8 mouse cellular contexts compared by ENCODE assay signal in the genomic region with DNA sequence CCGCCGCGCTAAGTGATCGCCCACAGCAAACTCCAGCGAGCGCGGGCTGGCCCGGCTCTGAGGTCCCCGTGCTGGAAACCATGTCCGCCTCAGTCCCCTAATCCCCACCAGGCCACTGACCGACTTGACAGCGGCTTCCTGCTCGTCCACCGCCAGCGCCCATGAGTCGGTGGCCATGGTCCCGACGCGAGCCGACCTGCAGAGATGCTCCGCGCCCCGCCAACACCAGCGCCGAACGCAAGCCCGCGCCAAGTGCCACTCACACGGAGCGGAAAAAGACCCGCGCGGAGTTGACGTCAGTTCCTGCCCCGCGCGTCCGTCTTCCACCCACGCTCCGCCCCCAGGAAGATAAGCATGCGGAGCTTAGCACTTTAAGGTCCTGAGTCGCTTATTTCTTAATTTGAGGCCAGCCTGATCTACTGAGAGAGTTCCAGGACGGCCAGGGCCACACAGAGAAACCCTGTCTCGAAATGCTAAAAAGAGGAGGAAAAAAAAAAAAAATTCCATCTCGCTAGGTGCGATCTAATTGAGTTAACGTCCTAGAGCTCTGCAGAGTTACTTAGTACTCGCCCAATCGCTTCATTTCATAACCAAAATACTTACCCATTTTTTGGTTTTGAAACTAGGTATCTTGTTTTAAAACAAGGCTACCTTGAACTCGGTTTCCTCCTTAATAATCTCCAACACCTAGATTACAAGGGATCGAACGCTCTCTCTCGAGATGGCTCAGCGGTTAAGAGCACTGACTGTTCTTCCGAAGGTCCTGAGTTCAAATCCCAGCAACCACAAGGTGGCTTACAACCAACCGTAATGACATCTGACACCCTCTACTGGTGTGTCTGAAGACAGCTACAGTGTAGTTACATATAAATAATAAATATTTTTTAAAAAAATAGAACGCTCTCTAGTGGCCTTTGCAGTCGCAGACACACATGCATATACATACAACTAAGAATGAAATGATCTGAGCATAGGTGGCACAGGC. TPM values are rescaled to one million over a fixed set of nuclear protein-coding genes. Genes with fewer than 3 reads are reported as not detected.
DNase-seq lines count a peak whose midpoint lies in the region; ATAC-seq and TF ChIP-seq lines count a peak whose summit lies in the region.

A gene (minus strand): TSS at position 254 of the 985 bp plus-strand sequence.

- peak; percentile 95 to 98 for ATAC-seq in hematopoietic stem cell, adult 5-6 weeks (replicated peaks in 1 of 2; ENCODE audit: insufficient read depth in 1 of 2, low FRiP score in 2 of 2, low TSS enrichment in 1 of 2, low read depth in 1 of 2, poor library complexity in 2 of 2, severe bottlenecking in 2 of 2)
- peak; percentile 97 for ATAC-seq in lung, embryonic 16.5 days (ENCODE audit: low read depth)

- H3K4me2 ChIP-seq in lung, embryonic 16.5 days (ENCODE audit: low read depth, low read length), result peak within 1 kb of the TSS; percentile 68

- peaks cover 0 to 5% of the 10 kb centered on the region in 2 experiments; a peak in 2 of 4 replicates for H3K4me1 ChIP-seq in MEL (ENCODE audit: control insufficient read depth in 1 of 2, insufficient read depth in 2 of 2, low read length in 2 of 2)
- H3K4me1 ChIP-seq in cerebellum, adult 2 months (ENCODE audit: control insufficient read depth, insufficient read depth, low read length), result no peaks in the 10 kb centered on the region
- H3K4me1 ChIP-seq in lung, embryonic 16.5 days (replicated peaks; ENCODE audit: control insufficient read depth, insufficient read depth, low read length), result peaks cover 11% of the 10 kb centered on the region

- TF ChIP-seq CTCF in MEL (IDR thresholded peaks at IDR 0.05 in 2 of 3, conservative IDR thresholded peaks at IDR 0.05 in 1 of 3; ENCODE audit: control insufficient read depth in 1 of 3, insufficient read depth in 1 of 3, low read depth in 2 of 3, low read length in 3 of 3, poor library complexity in 1 of 3, severe bottlenecking in 1 of 3), result peak in 2 of 3 experiments; percentile 27 to 63; a peak in 4 of 6 replicates
- TF ChIP-seq CTCF in cerebellum, adult 2 months (IDR thresholded peaks at IDR 0.05; ENCODE audit: borderline replicate concordance, insufficient read depth, low read depth, low read length), result no peak

- H3K27ac ChIP-seq in MEL (ENCODE audit: control insufficient read depth, low read depth, low read length), result peak within 1 kb of the TSS; percentile 99
- peak within 1 kb of the TSS; percentile 60 for H3K27ac ChIP-seq in cerebellum, adult 2 months (ENCODE audit: insufficient read depth, low read length)
- peak within 1 kb of the TSS; percentile 81 for H3K27ac ChIP-seq in lung, embryonic 16.5 days (ENCODE audit: low read length)

- H3K4me3 ChIP-seq in MEL (ENCODE audit: control insufficient read depth in 1 of 2, insufficient read depth in 1 of 2, low read depth in 2 of 2, low read length in 2 of 2), result peak within 1 kb of the TSS; percentile 69 to 82
- H3K4me3 ChIP-seq in cerebellum, adult 2 months (replicated peaks; ENCODE audit: insufficient read depth, low read depth, low read length), result peak within 1 kb of the TSS; percentile 89
- H3K4me3 ChIP-seq in lung, embryonic 16.5 days (ENCODE audit: low read length), result peak within 1 kb of the TSS; percentile 57

- no peaks in the 10 kb centered on the region for H3K9me3 ChIP-seq in MEL (replicated peaks; ENCODE audit: insufficient read depth, low read length)
- H3K9me3 ChIP-seq in lung, embryonic 16.5 days (ENCODE audit: control insufficient read depth, low read length), result no peaks in the 10 kb centered on the region

- TF ChIP-seq EP300 in MEL (IDR thresholded peaks at IDR 0.05; ENCODE audit: low read depth in 1 of 2, low read length in 2 of 2), result peak in 1 of 2 experiments; percentile 49; a peak in 1 of 4 replicates

- no peaks in the 10 kb centered on the region for H3K27me3 ChIP-seq in MEL (ENCODE audit: control insufficient read depth in 1 of 2, insufficient read depth in 2 of 2, low read length in 2 of 2)
- no peaks in the 10 kb centered on the region for H3K27me3 ChIP-seq in cerebellum, adult 2 months (ENCODE audit: control insufficient read depth, insufficient read depth, low read length)
- no peaks in the 10 kb centered on the region for H3K27me3 ChIP-seq in lung, embryonic 16.5 days (ENCODE audit: control insufficient read depth, insufficient read depth, low read depth, low read length)

- peak; percentile 89 to 90 for TF ChIP-seq POLR2A in MEL (IDR thresholded peaks at IDR 0.05; ENCODE audit: control insufficient read depth in 1 of 2, insufficient read depth in 1 of 2, low read depth in 1 of 2, low read length in 2 of 2, poor library complexity in 1 of 2)
- TF ChIP-seq POLR2A in cerebellum, adult 2 months (IDR thresholded peaks at IDR 0.05; ENCODE audit: borderline replicate concordance, insufficient read depth, low read length), result peak; percentile 85

- TF ChIP-seq RAD21 in MEL (IDR thresholded peaks at IDR 0.05; ENCODE audit: low read depth, low read length), result peak; percentile 44

- H3K79me2 ChIP-seq in MEL (ENCODE audit: control insufficient read depth, insufficient read depth, low read length, poor library complexity), result peaks cover 28% of the 10 kb centered on the region

- H3K36me3 ChIP-seq in MEL (ENCODE audit: control insufficient read depth in 1 of 2, insufficient read depth in 2 of 2, low read length in 2 of 2), result peaks cover 2 to 11% of the 10 kb centered on the region in 2 experiments
- peaks cover 3% of the 10 kb centered on the region; the same call in 1 of the 2 replicates for H3K36me3 ChIP-seq in lung, embryonic 16.5 days (ENCODE audit: control insufficient read depth, insufficient read depth, low read length)

- WGBS in cerebellum, adult 2 months, result 1% methylated on average over 58 of the region's 58 CpGs
- WGBS in lung, embryonic 16.5 days, result 3% methylated on average over 58 of the region's 58 CpGs

- DNase-seq in MEL (ENCODE audit: low read depth, low spot score), result peak; percentile 97
- peak; percentile 90 to 91 for DNase-seq in cerebellum, adult 2 months
- DNase-seq in forelimb bud, embryonic 11.5 days (ENCODE audit: low read depth, low spot score), result peak; percentile 79
- DNase-seq in layer of hippocampus, adult 9-10 months (ENCODE audit: low spot score), result peak; percentile 59
- peak; percentile 73 for DNase-seq in ovary, postnatal 10 days (ENCODE audit: low spot score)
- peak; percentile 80 to 83 for DNase-seq in thymus, postnatal 10 days (ENCODE audit: low spot score in 2 of 2)

- H3K9ac ChIP-seq in MEL (ENCODE audit: control insufficient read depth, low read depth, low read length, poor library complexity, severe bottlenecking), result peak within 1 kb of the TSS; percentile 74
- H3K9ac ChIP-seq in lung, embryonic 16.5 days (ENCODE audit: low read length), result peak within 1 kb of the TSS; percentile 79

TF ChIP-seq in MEL, 35 proteins besides CTCF, POLR2A, EP300 and RAD21 (continues in another document):
- TF ChIP-seq ZNF384 (IDR thresholded peaks at IDR 0.05; ENCODE audit: low read depth, low read length) (peak; percentile 80), USF2 (IDR thresholded peaks at IDR 0.05; ENCODE audit: borderline replicate concordance in 1 of 2, insufficient read depth in 1 of 2, low read depth in 1 of 2, low read length in 2 of 2) (no peak), HCFC1 (IDR thresholded peaks at IDR 0.05; ENCODE audit: low read depth, low read length) (peak; percentile 90), JUND (IDR thresholded peaks at IDR 0.05; ENCODE audit: low read depth, low read length) (no peak), CHD2 (IDR thresholded peaks at IDR 0.05; ENCODE audit: low read length) (no peak), POLR2AphosphoS5 (IDR thresholded peaks at IDR 0.05; ENCODE audit: borderline replicate concordance, low read depth, low read length) (no peak), GATA1 (IDR thresholded peaks at IDR 0.05; ENCODE audit: low read depth, low read length) (peak; percentile 81), KAT2A (conservative IDR thresholded peaks at IDR 0.05; ENCODE audit: low read depth, low read length) (peak; percentile 47; the same call in 1 of the 2 replicates), NELFE (IDR thresholded peaks at IDR 0.05; ENCODE audit: low read depth, low read length) (peak; percentile 95), ETS1 (IDR thresholded peaks at IDR 0.05; ENCODE audit: low read depth, low read length) (peak; percentile 45; the same call in 1 of the 2 replicates), MXI1 (IDR thresholded peaks at IDR 0.05; ENCODE audit: low read depth, low read length) (peak; percentile 83), MYC (IDR thresholded peaks at IDR 0.05; ENCODE audit: low read depth, low read length) (peak; percentile 68), TBP (IDR thresholded peaks at IDR 0.05; ENCODE audit: low read depth, low read length) (peak; percentile 99), ZC3H11A (IDR thresholded peaks at IDR 0.05; ENCODE audit: low read depth, low read length) (peak; percentile 56), MYB (IDR thresholded peaks at IDR 0.05; ENCODE audit: low read depth, low read length) (no peak), MAZ (IDR thresholded peaks at IDR 0.05; ENCODE audit: low read depth, low read length) (0 out of 2 replicates have a peak, but pooled peaks have one; percentile 61), NRF1 (IDR thresholded peaks at IDR 0.05; ENCODE audit: insufficient read depth, low read depth, low read length, poor library complexity, severe bottlenecking) (peak; percentile 56; the same call in 1 of the 2 replicates), MEF2A (IDR thresholded peaks at IDR 0.05; ENCODE audit: extremely low read depth, insufficient replicate concordance, low read depth, low read length, poor library complexity, severe bottlenecking) (no peak), UBTF (IDR thresholded peaks at IDR 0.05; ENCODE audit: borderline replicate concordance, insufficient read depth, low read depth, low read length) (no peak), CHD1 (IDR thresholded peaks at IDR 0.05; ENCODE audit: low read depth, low read length) (no peak), SIN3A (IDR thresholded peaks at IDR 0.05; ENCODE audit: low read length) (peak; percentile 84), ELF1 (IDR thresholded peaks at IDR 0.05; ENCODE audit: low read depth, low read length) (peak; percentile 52; the same call in 1 of the 2 replicates), E2F4 (IDR thresholded peaks at IDR 0.05; ENCODE audit: borderline replicate concordance, low read depth, low read length) (no peak; the same call in 1 of the 2 replicates), TCF12 (IDR thresholded peaks at IDR 0.05; ENCODE audit: low read depth, low read length) (peak; percentile 43), POLR2AphosphoS2 (IDR thresholded peaks at IDR 0.05; ENCODE audit: low read length) (peak; percentile 89)

RNA-seq across cellular contexts. Expression of the gene that starts here (rescaled TPM):
- total RNA-seq in MEL (2012; rRNA removed), result 17.0 and 17.3 TPM in 2 replicates
- polyA plus RNA-seq in MEL (2012; ENCODE audit: insufficient read depth in 1 of 2, insufficient read length in 2 of 2, low read depth in 1 of 2, low replicate concordance in 2 of 2, missing spikeins in 1 of 2), result 100 to 1,000 TPM in 1 of 2 experiments, 10 to 100 TPM in 1; 59.0 to 168 TPM
- polyA plus RNA-seq in cerebellum, adult 2 months (2012; rRNA removed), result 29.4 and 32.1 TPM in 2 replicates
- total RNA-seq in hematopoietic stem cell, adult 5-6 weeks (2017), result 33.8 and 45.6 TPM in 2 replicates
- polyA plus RNA-seq in lung, embryonic 16.5 days (2015; fragmentation: Nextera tagmentation; extraction: Ambion mirVana), result 12.9 and 13.5 TPM in 2 replicates

Comparison
In these comparisons a context has a peak if more than half of its experiments do, and no peak if none do; other contexts are left out.
1. Peak in every context shown above with its lines: DNase-seq, ATAC-seq, H3K4me3 ChIP-seq and H3K27ac ChIP-seq.